Mouse (Mus musculus) kidney, embryonic 14.5 days (tissue): Measurements from ENCODE around the gene Acbd6. TPM values are rescaled to one million over a fixed set of nuclear protein-coding genes. Genes with fewer than 3 reads are reported as not detected.

Experiments
- ATAC-seq: fragments of 200-750 bp; cut with Nextera tagmentation; 2 replicates; pipeline ENCODE4 v1.8.0; 2017; ENCODE audit warnings: moderate number of reproducible peaks, mild to moderate bottlenecking, moderate TSS enrichment, moderate library complexity; ENCODE audit not compliant: low FRiP score, low TSS enrichment
- H3K27ac ChIP-seq: fragments of 300-500 bp; sonication (generic); 2 replicates; pipeline ENCODE4 v1.5.1; 2014; ENCODE audit warnings: low read depth, mild to moderate bottlenecking, low read length, moderate library complexity, mixed read lengths
- H3K27me3 ChIP-seq: fragments of 300-500 bp; sonication (generic); 2 replicates; pipeline ENCODE4 v1.6.1; 2014; ENCODE audit warnings: mild to moderate bottlenecking, low read length; ENCODE audit not compliant: control insufficient read depth, insufficient read depth
- H3K36me3 ChIP-seq: fragments of 300-500 bp; sonication (generic); 2 replicates; pipeline ENCODE4 v1.6.1; 2014; ENCODE audit warnings: low read length, mixed read lengths; ENCODE audit not compliant: control insufficient read depth, insufficient read depth
- H3K4me1 ChIP-seq: fragments of 300-500 bp; sonication (generic); 2 replicates; pipeline ENCODE4 v1.6.1; 2014; ENCODE audit warnings: low read length, mixed read lengths; ENCODE audit not compliant: control insufficient read depth, insufficient read depth
- H3K4me2 ChIP-seq: fragments of 300-500 bp; sonication (generic); replicated peaks from 2 replicates; pipeline ENCODE4 v1.6.1; 2014; ENCODE audit warnings: low read depth, mild to moderate bottlenecking, low read length
- H3K4me3 ChIP-seq: fragments of 300-500 bp; sonication (generic); 2 replicates; pipeline ENCODE4 v1.5.1; 2014; ENCODE audit warnings: mild to moderate bottlenecking, low read length
- H3K9ac ChIP-seq: fragments of 300-500 bp; sonication (generic); 2 replicates; pipeline ENCODE4 v1.6.1; 2014; ENCODE audit warnings: low read depth, mild to moderate bottlenecking, low read length, moderate library complexity
- H3K9me3 ChIP-seq: fragments of 300-500 bp; sonication (generic); 2 replicates; pipeline ENCODE4 v1.6.1; 2016; ENCODE audit warnings: low read length; ENCODE audit not compliant: control insufficient read depth
- WGBS: fragments of 180-500 bp; shearing (Covaris S2); extraction: QIAGEN DNeasy Blood & Tissue Kit; methylation state at CpG from one replicate; pipeline ENCODE4 v1.1.7; 2014; 5-methylcytosine and 5-hydroxymethylcytosine counted together
- polyA plus RNA-seq: library from polyadenylated mRNA; unstranded; fragments of >200 nt; fragmentation: Nextera tagmentation; extraction: Ambion mirVana; gene quantifications from 2 replicates; pipeline ENCODE4 v1.2.1, GENCODE M21; 2014

Gene Acbd6
- polyA plus RNA-seq, 1 experiment from 2014 or later, result 80.7 TPM

- Histone ChIP-seq H3K9me3 (no peaks in the 10 kb centered on the region), H3K4me2 (no peak overlapping the region), H3K4me3 (0 out of 2 replicates have a peak overlapping the region, but pooled peaks have one; percentile 10), H3K36me3 (no peaks in the 10 kb centered on the region), H3K27me3 (peaks cover 100% of the 10 kb centered on the region), H3K9ac (no peak overlapping the region), H3K27ac (no peak overlapping the region), H3K4me1 (peaks cover 12% of the 10 kb centered on the region)
- under 1% methylated on average over 58 of the region's 58 CpGs for WGBS
- ATAC-seq, result no peak
Measured at GRCm38 (mm10) chr1:155737017-155737808, 179.3 kb downstream of the Acbd6 start.

- Histone ChIP-seq H3K4me3 (no peak overlapping the region), H3K27ac (no peak overlapping the region), H3K9ac (no peak overlapping the region), H3K9me3 (no peaks in the 10 kb centered on the region), H3K4me2 (no peak overlapping the region), H3K36me3 (no peaks in the 10 kb centered on the region), H3K4me1 (peaks cover 16% of the 10 kb centered on the region), H3K27me3 (peaks cover 100% of the 10 kb centered on the region)
- no peak for ATAC-seq
- under 1% methylated on average over 25 of the region's 25 CpGs for WGBS
Measured at GRCm38 (mm10) chr1:155737809-155738383, 180.0 kb downstream of the Acbd6 start.

Other genes with a start within 250 kb of the Acbd6 start
- gene Xpr1, start 140.7 kb upstream of the Acbd6 start, polyA plus RNA-seq, result 10.4 and 12.6 TPM in 2 replicates
- gene Lhx4, start 193.6 kb downstream of the Acbd6 start, polyA plus RNA-seq, result 0.08 TPM in 1 of 2 replicates, not detected in the other